Mouse (Mus musculus) bone marrow, adult 2 months (tissue): ENCODE results near the gene Ttc30a2.

ENCODE experiments used
- CTCF ChIP-seq: fragments of 200-500 bp; IDR thresholded peaks from 2 replicates; pipeline ENCODE4 v1.5.1; 2011; ENCODE audit warnings: low read length, control low read depth; ENCODE audit not compliant: control insufficient read depth, insufficient read depth
- POLR2A ChIP-seq: fragments of 200-500 bp; IDR thresholded peaks from 2 replicates; pipeline ENCODE4 v1.6.1; 2011; ENCODE audit warnings: low read depth, mild to moderate bottlenecking, control low read depth, low read length, borderline replicate concordance; ENCODE audit not compliant: control insufficient read depth

GRCm38 (mm10) chr2:75960366-75961330 is 17.3 kb downstream of the Ttc30a2 start:
- TF ChIP-seq CTCF (no peak), POLR2A (no peak)
